Mouse (Mus musculus): ENCODE measurements around the gene Il1rapl1. TPM values are rescaled to one million over a fixed set of nuclear protein-coding genes. Genes with fewer than 3 reads are reported as not detected.

The Il1rapl1 gene
- total RNA-seq (2021), result 10 to 100 TPM; 38.2 to 39.2 TPM

- intact Hi-C loops (cut with DNase I), result loop anchor here (10.0 kb wide), 1 partner anchor 511 kb away; no protein-coding TSS in a partner anchor
- peak; percentile 41 to 70 for DNase-seq (ENCODE audit: low spot score in 2 of 2)
These were observed at the start of gene Il1rapl1 for GRCm38 (mm10) chrX:88115609-88116073. TSS of gene Il1rapl1 (minus strand) at chrX:88115645.

- DNase-seq (ENCODE audit: low spot score in 2 of 2), result no peak
These were observed 42.6 kb upstream of the Il1rapl1 start for GRCm38 (mm10) chrX:88158037-88158436.

GRCm38 (mm10) chrX:88125612-88126011 lies 10.2 kb upstream of the Il1rapl1 start:
- intact Hi-C loops (cut with DNase I), result no loop called here
- no peak for DNase-seq (ENCODE audit: low spot score in 2 of 2)

More at GRCm38 (mm10) chrX:88158037-88158436, 42.6 kb upstream of the Il1rapl1 start:
- intact Hi-C loops (cut with DNase I), result no loop called here

- peak in 1 of 2 experiments; percentile 72 for DNase-seq (ENCODE audit: low spot score in 2 of 2)
- intact Hi-C loops (cut with DNase I), result no loop called here
These were observed 4.6 kb upstream of the Il1rapl1 start for GRCm38 (mm10) chrX:88120070-88120469.

GRCm38 (mm10) chrX:88117858-88118257 lies 2.4 kb upstream of the Il1rapl1 start:
- intact Hi-C loops (cut with DNase I), result loop anchor here (10.0 kb wide), 1 partner anchor 513 kb away; no protein-coding TSS in a partner anchor
- no peak for DNase-seq (ENCODE audit: low spot score in 2 of 2)

- DNase-seq (ENCODE audit: low spot score in 2 of 2), result no peak
- intact Hi-C loops (cut with DNase I), result loop anchor here (10.0 kb wide), 1 partner anchor 512 kb away; no protein-coding TSS in a partner anchor
These were observed 881 bp upstream of the Il1rapl1 start for GRCm38 (mm10) chrX:88116326-88116725.

- DNase-seq (ENCODE audit: low spot score in 2 of 2), result peak in 1 of 2 experiments; percentile 53
- intact Hi-C loops (cut with DNase I), result loop anchor here (5.0 to 10.0 kb wide), 3 partner anchors 76 to 509 kb away; no protein-coding TSS in a partner anchor
These were observed 1.9 kb downstream of the Il1rapl1 start for GRCm38 (mm10) chrX:88113561-88113960.

- intact Hi-C loops (cut with DNase I), result loop anchor here (5.0 to 10.0 kb wide), 3 partner anchors 75 to 507 kb away; no protein-coding TSS in a partner anchor
- DNase-seq (ENCODE audit: low spot score in 2 of 2), result peak in 1 of 2 experiments; percentile 9
These were observed 3.2 kb downstream of the Il1rapl1 start for GRCm38 (mm10) chrX:88112254-88112653.

GRCm38 (mm10) chrX:88109733-88110132 lies 5.7 kb downstream of the Il1rapl1 start:
- DNase-seq (ENCODE audit: low spot score in 2 of 2), result no peak
- intact Hi-C loops (cut with DNase I), result loop anchor here (5.0 to 10.0 kb wide), 3 partner anchors 72 to 505 kb away; no protein-coding TSS in a partner anchor

- intact Hi-C loops (cut with DNase I), result no loop called here
- peak in 1 of 2 experiments; percentile 12 for DNase-seq (ENCODE audit: low spot score in 2 of 2)
These were observed 21.4 kb downstream of the Il1rapl1 start for GRCm38 (mm10) chrX:88093936-88094569.

- intact Hi-C loops (cut with DNase I), result no loop called here
- peak in 1 of 2 experiments; percentile 51 for DNase-seq (ENCODE audit: low spot score in 2 of 2)
These were observed 25.6 kb downstream of the Il1rapl1 start for GRCm38 (mm10) chrX:88089873-88090272.

- DNase-seq (ENCODE audit: low spot score in 2 of 2), result peak in 1 of 2 experiments; percentile 65
- intact Hi-C loops (cut with DNase I), result no loop called here
These were observed 42.6 kb downstream of the Il1rapl1 start for GRCm38 (mm10) chrX:88072741-88073419.

- intact Hi-C loops (cut with DNase I), result no loop called here
- no peak for DNase-seq (ENCODE audit: low spot score in 2 of 2)
These were observed 45.1 kb downstream of the Il1rapl1 start for GRCm38 (mm10) chrX:88070368-88070767.

- intact Hi-C loops (cut with DNase I), result no loop called here
- DNase-seq (ENCODE audit: low spot score in 2 of 2), result peak in 1 of 2 experiments; percentile 27
These were observed 71.9 kb downstream of the Il1rapl1 start for GRCm38 (mm10) chrX:88043556-88043955.

GRCm38 (mm10) chrX:88038984-88039383 lies 76.5 kb downstream of the Il1rapl1 start:
- peak in 1 of 2 experiments; percentile 58 for DNase-seq (ENCODE audit: low spot score in 2 of 2)
- intact Hi-C loops (cut with DNase I), result loop anchor here (5.0 kb wide), 1 partner anchor 73 kb away; no protein-coding TSS in a partner anchor

GRCm38 (mm10) chrX:87897172-87897571 lies 218.3 kb downstream of the Il1rapl1 start:
- intact Hi-C loops (cut with DNase I), result no loop called here
- no peak for DNase-seq (ENCODE audit: low spot score in 2 of 2)

- no peak for DNase-seq (ENCODE audit: low spot score in 2 of 2)
- intact Hi-C loops (cut with DNase I), result no loop called here
These were observed 223.5 kb downstream of the Il1rapl1 start for GRCm38 (mm10) chrX:87891916-87892315.

- no peak for DNase-seq (ENCODE audit: low spot score in 2 of 2)
- intact Hi-C loops (cut with DNase I), result no loop called here
These were observed 261.3 kb downstream of the Il1rapl1 start for GRCm38 (mm10) chrX:87854107-87854506.

GRCm38 (mm10) chrX:87813884-87814283 lies 301.6 kb downstream of the Il1rapl1 start:
- intact Hi-C loops (cut with DNase I), result no loop called here
- DNase-seq (ENCODE audit: low spot score in 2 of 2), result no peak

- intact Hi-C loops (cut with DNase I), result no loop called here
- no peak for DNase-seq (ENCODE audit: low spot score in 2 of 2)
These were observed 307.7 kb downstream of the Il1rapl1 start for GRCm38 (mm10) chrX:87807717-87808116.

Measured in left cerebral cortex, postnatal 25 days (tissue).